Mouse (Mus musculus) macrophage (primary cell): ENCODE measurements around the gene Dnaja3. TPM values are rescaled to one million over a fixed set of nuclear protein-coding genes. Genes with fewer than 3 reads are reported as not detected.
"Not testable (repeated sequence)": the region's sequence is repeated elsewhere in the genome, so short reads cannot be mapped to it uniquely, and the experiment has no call there.

Source experiments
- H3K27ac ChIP-seq: fragments of 350-480 bp; formaldehyde crosslinking; 2 replicates; pipeline ENCODE4 v1.9.0; 2021
- H3K36me3 ChIP-seq: fragments of 350-480 bp; formaldehyde crosslinking; 2 replicates; pipeline ENCODE4 v1.9.0; 2021; ENCODE audit errors: inconsistent target
- H3K4me3 ChIP-seq: fragments of 350-480 bp; formaldehyde crosslinking; 2 replicates; pipeline ENCODE4 v1.9.0; 2021; ENCODE audit errors: inconsistent target
- H3K79me2 ChIP-seq: fragments of 350-480 bp; formaldehyde crosslinking; 2 replicates; pipeline ENCODE4 v1.9.0; 2021; ENCODE audit errors: inconsistent target
- WGBS: methylation state at CpG from one replicate; pipeline ENCODE4 v1.1.7; 2026; ENCODE audit warnings: inconsistent platforms; ENCODE audit not compliant: missing documents; 5-methylcytosine and 5-hydroxymethylcytosine counted together
- polyA plus RNA-seq: library from polyadenylated mRNA; stranded (reverse); fragments of 250-400 nt; gene quantifications from 3 replicates; pipeline ENCODE4 v1.2.4, GENCODE M21; 2018; ENCODE audit warnings: inconsistent platforms

Gene Dnaja3
- polyA plus RNA-seq, 1 experiment from 2014 or later: 25.5 TPM

DNA sequence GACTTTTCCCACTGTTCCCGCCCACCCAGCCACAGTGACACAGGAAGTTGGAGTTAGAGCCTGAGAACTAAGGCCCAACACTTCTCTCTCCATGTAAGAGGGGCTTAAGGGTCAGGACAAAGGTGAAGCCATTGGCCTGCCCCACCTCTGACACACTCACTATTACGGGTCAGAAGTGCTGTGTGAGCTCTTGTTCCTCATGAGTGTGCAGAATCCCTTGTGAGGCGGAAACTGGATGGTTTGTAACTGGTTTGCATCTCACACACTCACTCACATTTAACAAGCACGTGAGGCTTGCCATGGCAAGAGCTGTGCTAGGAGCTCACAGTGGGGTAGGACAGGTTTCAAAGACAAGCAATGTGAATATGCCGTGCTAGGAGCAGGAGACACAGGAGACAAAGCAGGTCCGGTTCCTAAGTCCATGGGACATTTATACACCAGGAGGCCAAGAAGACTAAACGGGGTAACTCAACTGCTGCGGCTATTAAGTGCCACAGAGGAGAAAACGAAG lies 16.8 kb downstream of the Dnaja3 start:
- WGBS: 87% methylated on average over 9 of the region's 9 CpGs
- Histone ChIP-seq H3K4me3 (no peak overlapping the region), H3K79me2 (no peaks in the 10 kb centered on the region), H3K36me3 (peaks cover 66% of the 10 kb centered on the region), H3K27ac (no peak overlapping the region)

DNA sequence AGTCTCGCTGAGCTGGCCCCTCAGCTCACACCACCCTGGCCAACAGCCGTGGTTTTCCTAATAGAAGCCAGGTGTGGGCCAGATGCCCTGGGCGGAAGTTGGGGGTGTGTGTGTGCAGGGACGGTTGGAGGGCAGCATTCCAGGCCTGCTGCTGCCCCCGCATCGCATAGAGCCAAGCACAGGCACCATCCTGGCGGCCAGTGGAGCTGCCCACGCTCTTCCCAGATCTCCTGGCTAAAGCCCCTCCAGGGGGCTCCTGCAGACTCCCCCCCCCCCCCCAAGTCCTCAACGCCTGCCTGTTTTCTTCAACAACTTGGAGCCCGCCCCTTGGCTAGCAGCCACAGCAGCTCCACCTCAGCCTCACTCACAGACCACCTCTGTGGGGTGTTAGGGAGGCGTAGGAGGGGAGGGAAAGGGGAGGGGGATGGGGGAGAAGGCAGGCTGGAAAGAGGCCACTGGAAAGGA lies 19.0 kb downstream of the Dnaja3 start:
- H3K36me3 ChIP-seq: peaks cover 65% of the 10 kb centered on the region
- no peak overlapping the region for H3K27ac ChIP-seq
- WGBS: 56% methylated on average over 7 of the region's 11 CpGs
- no peak overlapping the region for H3K4me3 ChIP-seq
- peaks cover 6% of the 10 kb centered on the region; the same call in 1 of the 2 replicates for H3K79me2 ChIP-seq

DNA sequence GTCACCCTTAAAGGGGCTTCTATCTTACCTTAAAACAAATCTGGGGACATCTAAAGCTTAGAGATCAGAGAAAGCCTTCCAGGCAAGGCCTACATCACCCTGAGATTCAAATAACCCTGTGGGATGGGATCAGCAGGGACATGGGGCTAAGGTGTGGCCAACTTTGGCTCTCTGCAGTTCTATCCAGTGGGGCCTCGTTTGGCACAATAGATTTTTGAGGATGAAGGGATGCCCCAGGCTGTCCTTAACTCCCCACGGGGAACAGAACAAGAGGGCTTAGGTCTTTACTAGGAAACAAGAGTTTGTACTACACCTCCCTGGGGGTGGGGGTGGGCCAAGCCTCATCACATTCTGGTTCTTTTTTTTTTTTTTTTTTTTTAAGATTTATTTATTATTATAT lies 19.5 kb downstream of the Dnaja3 start:
- H3K4me3 ChIP-seq: no peak overlapping the region
- WGBS: 60% methylated on average over 2 of the region's 2 CpGs
- peaks cover 65% of the 10 kb centered on the region for H3K36me3 ChIP-seq
- H3K79me2 ChIP-seq: peaks cover 11% of the 10 kb centered on the region; the same call in 1 of the 2 replicates
- no peak overlapping the region for H3K27ac ChIP-seq

DNA sequence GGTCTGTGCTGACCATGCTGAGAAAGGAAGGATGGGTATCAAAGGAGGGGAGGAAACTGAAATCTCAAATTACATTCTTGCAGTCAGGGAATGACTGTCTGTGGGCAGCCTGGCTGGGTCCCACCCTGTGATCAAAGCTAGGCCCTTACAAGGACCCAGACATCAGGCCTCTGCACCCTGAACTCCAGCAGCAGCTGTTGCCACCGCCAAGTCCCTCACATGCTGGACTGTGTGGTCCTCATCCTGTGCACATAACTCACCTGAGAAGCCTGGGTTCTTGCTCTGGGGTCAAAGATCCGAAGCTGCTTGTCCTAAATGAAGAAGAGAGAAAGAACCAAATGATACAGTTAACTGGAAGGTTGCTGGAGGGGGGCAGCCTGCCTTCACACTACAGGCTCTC lies 21.8 kb downstream of the Dnaja3 start:
- WGBS: 91% methylated on average over 2 of the region's 2 CpGs
- H3K4me3 ChIP-seq: no peak overlapping the region
- peaks cover 64% of the 10 kb centered on the region for H3K36me3 ChIP-seq

DNA sequence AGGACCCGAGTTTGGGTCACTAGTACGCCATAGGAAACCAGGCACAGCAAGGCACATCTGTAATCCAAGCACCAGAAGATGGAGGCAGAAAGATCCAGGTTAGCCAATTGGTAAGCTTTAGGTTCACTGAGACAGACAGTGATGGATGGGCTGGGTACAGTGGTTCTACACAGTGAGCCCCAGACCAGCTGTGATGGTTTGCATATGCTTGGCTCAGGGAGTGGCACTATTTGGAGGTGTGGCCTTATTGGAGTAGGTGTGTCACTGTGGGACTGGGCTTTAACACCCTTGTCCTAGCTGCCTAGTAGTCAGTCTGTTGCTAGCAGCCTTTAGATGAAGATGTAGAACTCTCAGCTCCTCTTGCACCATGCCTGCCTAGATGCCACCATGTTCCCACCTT lies 24.0 kb downstream of the Dnaja3 start:
- Histone ChIP-seq H3K79me2 (peaks cover 29% of the 10 kb centered on the region; the same call in 1 of the 2 replicates), H3K4me3 (no peak overlapping the region), H3K36me3 (peaks cover 78% of the 10 kb centered on the region), H3K27ac (no peak overlapping the region)
- 79% methylated on average over 2 of the region's 2 CpGs for WGBS

More for the DNA sequence above, 21.8 kb downstream of the Dnaja3 start:
- H3K79me2 ChIP-seq: peaks cover 25% of the 10 kb centered on the region; the same call in 1 of the 2 replicates
- H3K27ac ChIP-seq: no peak overlapping the region

DNA sequence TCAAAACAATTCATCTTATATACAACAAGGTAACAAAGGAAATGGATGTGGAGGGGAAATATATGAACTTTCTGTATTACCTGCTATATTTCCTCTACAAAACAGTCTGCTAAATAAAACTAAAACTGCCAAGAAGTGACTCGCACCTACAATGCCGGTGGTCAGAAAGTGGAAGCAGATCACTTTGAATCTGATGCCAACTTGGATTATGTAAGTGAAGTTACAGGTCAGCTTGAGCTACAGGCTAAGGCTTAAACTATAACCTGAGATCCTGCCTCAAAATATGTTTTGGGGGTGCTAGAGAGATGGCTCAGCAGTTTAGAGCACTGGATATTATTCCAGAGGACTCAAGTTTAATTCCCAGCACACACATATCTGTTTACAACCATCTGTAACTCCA lies 25.9 kb downstream of the Dnaja3 start:
- WGBS: 88% methylated on average over 2 of the region's 2 CpGs
- H3K79me2 ChIP-seq: peaks cover 29% of the 10 kb centered on the region; the same call in 1 of the 2 replicates
- H3K27ac ChIP-seq: no peak overlapping the region
- H3K36me3 ChIP-seq: peaks cover 89% of the 10 kb centered on the region
- H3K4me3 ChIP-seq: no peak overlapping the region

DNA sequence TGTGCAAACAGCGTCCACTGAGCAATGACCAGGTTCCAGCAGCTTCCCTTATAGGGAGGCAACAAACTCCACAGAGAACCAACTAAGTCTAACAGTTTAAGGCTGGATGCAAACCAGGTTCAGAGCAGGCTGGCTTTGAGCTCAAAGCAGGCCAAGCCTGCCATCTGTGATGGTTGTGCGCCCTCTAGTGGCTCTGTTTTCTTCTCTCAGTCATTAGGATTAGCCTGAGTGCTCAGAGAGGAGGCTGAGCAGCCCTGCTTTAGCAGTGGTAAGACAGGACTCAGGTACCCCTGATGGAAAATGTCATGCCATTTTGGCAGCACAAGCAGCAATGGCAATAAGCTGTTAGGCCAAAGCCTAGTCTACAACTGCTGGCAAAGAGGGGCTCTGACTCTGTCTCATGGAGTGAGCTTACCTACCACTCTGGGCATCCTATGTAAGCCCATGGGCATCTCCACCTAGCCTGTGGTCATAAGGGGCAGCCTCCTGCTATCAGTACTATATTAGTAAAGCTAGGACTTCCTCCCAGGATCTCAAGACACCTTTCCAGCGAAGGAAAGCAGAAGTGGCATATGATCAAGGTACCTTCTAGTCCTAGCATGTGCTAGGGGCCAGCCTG lies 27.5 kb downstream of the Dnaja3 start:
- H3K27ac ChIP-seq: no peak overlapping the region
- peaks cover 87% of the 10 kb centered on the region for H3K36me3 ChIP-seq
- peaks cover 35% of the 10 kb centered on the region; the same call in 1 of the 2 replicates for H3K79me2 ChIP-seq
- H3K4me3 ChIP-seq: no peak overlapping the region
- WGBS: 48% methylated on average over 3 of the region's 3 CpGs

DNA sequence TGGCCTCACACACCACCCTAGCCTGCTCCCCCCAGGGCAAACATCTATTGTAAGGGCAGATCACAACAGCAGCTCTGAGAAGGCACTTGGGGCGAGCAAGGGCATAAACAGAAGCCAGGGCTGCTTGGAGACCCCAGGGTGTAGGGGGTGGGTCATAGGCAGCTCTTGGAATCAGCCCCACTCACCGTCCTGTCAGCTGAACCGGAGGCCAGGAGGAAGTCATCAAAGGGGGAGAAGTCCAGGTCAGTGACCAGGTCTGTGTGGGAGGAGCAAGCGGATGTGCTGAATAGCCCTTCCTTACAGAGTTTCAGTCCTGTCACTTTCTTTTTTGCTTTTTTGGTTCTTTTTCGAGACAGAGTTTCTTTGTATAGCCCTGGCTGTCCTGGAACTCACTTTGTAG lies 30.5 kb downstream of the Dnaja3 start:
- Histone ChIP-seq H3K27ac (no peak overlapping the region), H3K79me2 (peaks cover 45% of the 10 kb centered on the region), H3K4me3 (no peak overlapping the region), H3K36me3 (peaks cover 80% of the 10 kb centered on the region)
- 81% methylated on average over 5 of the region's 5 CpGs for WGBS

DNA sequence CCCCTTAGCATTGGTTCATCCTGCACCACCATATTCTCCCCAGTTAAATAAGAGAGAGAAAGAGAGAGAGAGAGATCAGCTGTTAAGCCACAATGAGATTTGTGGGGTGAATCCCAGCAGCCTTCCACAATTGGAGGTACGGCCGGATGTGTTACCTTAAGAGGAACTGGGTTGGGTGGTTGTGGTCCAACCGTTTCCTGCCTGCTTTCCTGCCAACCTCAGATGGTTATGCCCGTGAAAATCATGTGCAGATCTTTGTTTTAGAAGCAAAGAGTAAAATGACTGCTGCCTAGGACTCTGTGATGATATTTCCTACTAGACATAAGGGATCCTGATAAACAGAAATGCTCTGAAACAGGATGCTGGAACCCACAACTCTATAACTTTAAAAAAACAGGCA lies 34.3 kb downstream of the Dnaja3 start:
- no peak overlapping the region for H3K4me3 ChIP-seq
- H3K27ac ChIP-seq: peak overlapping the region; percentile 36
- H3K79me2 ChIP-seq: peaks cover 74% of the 10 kb centered on the region
- H3K36me3 ChIP-seq: peaks cover 62% of the 10 kb centered on the region
- 3% methylated on average over 4 of the region's 4 CpGs for WGBS

DNA sequence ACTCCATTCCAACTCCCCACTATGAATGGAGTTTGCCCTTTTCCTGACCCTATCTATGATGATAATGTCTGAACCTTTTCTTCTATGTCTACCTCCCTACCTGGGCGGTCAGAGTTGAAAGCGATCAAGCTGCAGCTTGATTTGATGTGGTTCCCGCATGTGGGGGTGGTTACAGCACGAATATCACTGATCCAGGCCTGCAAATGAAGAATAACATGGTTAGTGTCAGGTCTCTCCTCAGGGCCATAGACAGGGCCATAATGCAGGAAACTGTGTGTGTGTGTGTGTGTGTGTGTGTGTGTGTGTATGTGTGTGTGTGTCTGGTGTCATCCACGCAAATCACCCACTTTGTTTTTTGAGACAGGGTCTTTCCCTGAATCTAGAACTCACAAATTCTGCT lies 37.0 kb downstream of the Dnaja3 start:
- H3K36me3 ChIP-seq: peaks cover 43% of the 10 kb centered on the region
- H3K4me3 ChIP-seq: no peak overlapping the region
- no peak overlapping the region for H3K27ac ChIP-seq
- peaks cover 77% of the 10 kb centered on the region for H3K79me2 ChIP-seq
- whole genome bisulfite sequencing: 95% methylated on average over 5 of the region's 5 CpGs

DNA sequence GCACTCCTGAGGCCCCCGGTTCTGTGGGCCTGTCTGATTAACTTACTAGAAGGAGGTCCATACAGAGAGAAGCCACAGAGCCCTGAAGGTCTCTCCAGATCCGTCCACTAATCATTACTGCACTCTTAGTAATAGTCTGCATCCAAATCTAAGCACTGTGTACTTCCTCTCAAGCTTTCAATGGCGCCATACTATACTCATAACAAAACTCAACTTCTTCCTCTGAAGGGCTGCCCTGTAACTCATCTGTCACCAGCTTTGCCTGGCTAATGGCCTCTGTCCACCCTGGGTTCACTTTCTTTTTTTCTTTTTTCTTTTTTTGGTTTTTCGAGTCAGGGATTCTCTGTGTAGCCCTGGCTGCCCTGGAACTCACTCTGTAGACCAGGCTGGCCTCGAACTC lies 38.3 kb downstream of the Dnaja3 start:
- H3K27ac ChIP-seq: peak overlapping the region; percentile 81
- 14% methylated on average over 5 of the region's 5 CpGs for WGBS
- peaks cover 65% of the 10 kb centered on the region for H3K79me2 ChIP-seq
- peak overlapping the region; percentile 89 for H3K4me3 ChIP-seq
- peaks cover 32% of the 10 kb centered on the region for H3K36me3 ChIP-seq

DNA sequence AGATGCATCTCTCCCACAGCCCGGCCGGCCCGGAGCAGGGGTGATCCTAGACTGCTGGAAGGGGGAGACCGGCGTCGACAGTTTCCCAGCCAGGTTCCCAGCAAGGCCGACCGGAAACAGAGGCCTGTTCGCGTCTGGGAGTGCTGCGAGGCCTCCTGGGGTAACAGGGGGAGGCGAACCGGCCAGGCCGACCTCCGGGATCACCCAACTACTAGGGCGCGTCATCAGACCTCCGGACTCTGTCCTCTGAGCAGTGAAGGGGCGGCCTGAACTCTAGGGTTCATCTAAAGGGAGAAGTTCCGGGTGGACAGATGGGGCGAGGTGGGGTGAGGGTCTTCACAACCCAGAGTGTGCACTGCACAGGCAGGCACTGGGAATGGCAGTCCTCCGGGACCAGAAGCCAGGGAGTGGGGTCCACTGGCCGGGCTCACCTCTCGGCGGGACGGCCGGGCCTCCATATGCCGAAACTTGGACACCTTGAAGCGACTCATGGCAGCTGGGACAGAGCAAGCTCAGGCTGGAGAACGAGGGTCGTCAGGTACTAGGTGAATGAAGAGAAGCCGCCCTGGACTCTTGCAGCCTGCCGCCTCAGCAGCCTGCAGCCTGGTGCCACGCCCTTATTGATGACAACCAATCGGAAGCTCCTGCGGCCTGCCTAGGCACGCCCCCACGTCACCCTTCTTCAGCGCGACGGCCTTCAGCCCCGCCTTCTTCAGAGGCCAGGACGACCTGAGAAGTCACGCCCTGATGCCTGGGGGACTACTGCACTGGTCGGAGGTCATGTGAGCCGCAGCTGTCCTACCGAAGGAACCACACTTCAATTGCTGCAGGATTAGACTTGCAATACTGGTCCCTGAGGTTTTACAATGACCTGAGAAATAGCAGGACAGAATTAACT lies 39.6 kb downstream of the Dnaja3 start, which contains the start of gene Coro7:
Coro7 (minus strand) TSS at position 657 of the 898 bp plus-strand sequence.
- Histone ChIP-seq H3K27ac (peak within 1 kb of the TSS; percentile 81), H3K4me3 (peak within 1 kb of the TSS; percentile 89), H3K79me2 (peaks cover 56% of the 10 kb centered on the region), H3K36me3 (peaks cover 22% of the 10 kb centered on the region)
- under 1% methylated on average over 47 of the region's 47 CpGs for WGBS

DNA sequence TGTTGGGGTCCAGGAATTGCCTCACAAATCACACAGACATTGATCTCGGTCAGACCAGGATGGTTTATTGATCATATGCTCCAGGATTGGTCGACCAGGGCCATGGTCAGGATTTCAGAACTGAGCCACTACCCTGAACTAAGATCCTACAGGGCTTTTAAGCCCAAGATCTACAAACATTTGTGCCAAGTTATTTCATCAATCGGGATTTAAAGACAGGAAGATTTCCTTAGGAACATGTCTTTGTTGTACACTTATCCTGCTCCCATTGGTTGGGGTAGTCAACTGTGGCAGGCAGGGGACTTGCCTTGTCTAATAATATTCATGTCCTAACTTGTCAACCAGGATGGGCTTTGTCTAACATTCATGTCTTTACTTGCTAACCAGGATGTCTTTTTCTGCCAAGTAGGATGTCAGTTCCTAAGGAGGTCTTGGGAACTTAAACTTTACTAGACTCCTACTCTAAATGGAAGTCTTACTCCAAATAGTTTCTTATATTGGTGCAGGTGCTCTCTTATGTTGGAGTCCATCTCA lies 41.2 kb downstream of the Dnaja3 start:
- H3K27ac ChIP-seq: not testable (repeated sequence)

DNA sequence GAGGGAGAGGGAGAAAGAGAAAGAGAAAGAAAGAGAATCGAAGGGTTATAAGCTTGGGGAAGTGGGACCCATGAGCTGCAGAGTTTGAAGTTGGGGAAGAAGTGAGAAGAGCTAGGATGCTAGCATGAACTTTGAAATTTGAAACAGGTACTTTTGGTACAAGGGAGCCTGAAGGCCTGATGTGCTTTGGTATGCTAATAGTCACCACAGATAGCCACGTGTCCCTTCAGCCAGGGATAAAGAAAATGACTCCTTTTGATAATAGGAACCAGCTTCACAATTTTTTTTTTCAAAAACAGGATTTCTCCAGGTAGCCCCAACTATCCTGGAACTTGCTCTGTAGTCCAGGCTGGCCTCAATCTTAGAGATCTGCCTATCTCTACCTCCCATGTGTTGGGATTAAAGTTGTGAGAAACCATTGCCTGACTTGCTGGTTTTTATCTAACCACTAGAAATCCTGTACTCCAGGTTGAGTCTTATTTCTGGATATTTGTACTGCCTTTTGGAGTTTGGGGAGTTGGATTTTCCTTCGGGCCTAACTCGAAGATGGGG lies 42.9 kb downstream of the Dnaja3 start:
- H3K27ac ChIP-seq: peak overlapping the region; percentile 86
- 65% methylated on average over 4 of the region's 4 CpGs for WGBS
- peaks cover 41% of the 10 kb centered on the region for H3K79me2 ChIP-seq
- peaks cover 6% of the 10 kb centered on the region; the same call in 1 of the 2 replicates for H3K36me3 ChIP-seq
- peak overlapping the region; percentile 97 for H3K4me3 ChIP-seq

More for the DNA sequence above, 41.2 kb downstream of the Dnaja3 start:
- 94% methylated on average over 3 of the region's 3 CpGs for WGBS
- not testable (repeated sequence) for H3K36me3 ChIP-seq, H3K4me3 ChIP-seq
- peaks cover 56% of the 10 kb centered on the region for H3K79me2 ChIP-seq
